Mouse (Mus musculus) mesoderm, embryonic 11.5 days (tissue): ENCODE measurements around the gene Hnrnpa3.

Source experiments
- DNase-seq: peaks from one replicate; pipeline ENCODE4 v3.0.0-alpha.2; 2012; ENCODE audit warnings: low read depth, low spot score

The Hnrnpa3 gene

GRCm38 (mm10) chr2:75702588-75702976 is 43.5 kb downstream of the Hnrnpa3 start:
- DNase-seq, result no peak

- DNase-seq, result peak; percentile 91
Measured at GRCm38 (mm10) chr2:75703375-75704181, 44.5 kb downstream of the Hnrnpa3 start.

GRCm38 (mm10) chr2:75704234-75705161 is 45.4 kb downstream of the Hnrnpa3 start, which contains the start of gene Nfe2l2:
Gene Nfe2l2 (minus strand): TSS chr2:75704641.
- peak; percentile 96 for DNase-seq

- DNase-seq, result peak; percentile 56
Measured at GRCm38 (mm10) chr2:75705162-75705752, 46.2 kb downstream of the Hnrnpa3 start.

GRCm38 (mm10) chr2:75706435-75706834 is 47.4 kb downstream of the Hnrnpa3 start:
- no peak for DNase-seq

GRCm38 (mm10) chr2:75707420-75707819 is 48.4 kb downstream of the Hnrnpa3 start:
- DNase-seq, result no peak

GRCm38 (mm10) chr2:75713083-75713482 is 54.0 kb downstream of the Hnrnpa3 start:
- no peak for DNase-seq

GRCm38 (mm10) chr2:75714766-75715165 is 55.7 kb downstream of the Hnrnpa3 start:
- no peak for DNase-seq

- no peak for DNase-seq
Measured at GRCm38 (mm10) chr2:75716046-75717016, 57.3 kb downstream of the Hnrnpa3 start.
